19 mouse cellular contexts compared by ENCODE assay signal in genomic region chr12:24757387-24757786, GRCm38 (mm10).
"Had no signal": no experiment of that assay in that cellular context is flagged by ENCODE, and none has a peak within 500 bp of the region (broad histone marks: within the 10 kb centered on the region; RNA-seq: fewer than 3 reads in every experiment).

No protein-coding gene starts in this region.

- H3K27ac ChIP-seq: limb, embryonic 13.5 days; liver, embryonic 12.5 days; liver, embryonic 15.5 days; macrophage; midbrain, embryonic 12.5 days; midbrain, embryonic 15.5 days; neural tube, embryonic 12.5 days; neural tube, embryonic 15.5 days had no signal

- H3K9me3 ChIP-seq: limb, embryonic 10.5 days; limb, embryonic 13.5 days; liver, embryonic 12.5 days; liver, embryonic 15.5 days; midbrain, embryonic 12.5 days; midbrain, embryonic 15.5 days; neural tube, embryonic 12.5 days; neural tube, embryonic 15.5 days had no signal

- H3K27me3 ChIP-seq: limb, embryonic 13.5 days; liver, embryonic 15.5 days; midbrain, embryonic 12.5 days; midbrain, embryonic 15.5 days; neural tube, embryonic 12.5 days; neural tube, embryonic 15.5 days had no signal

- H3K4me2 ChIP-seq: limb, embryonic 13.5 days; liver, embryonic 12.5 days; liver, embryonic 15.5 days; midbrain, embryonic 12.5 days; midbrain, embryonic 15.5 days; neural tube, embryonic 12.5 days; neural tube, embryonic 15.5 days had no signal

- H3K4me3 ChIP-seq: limb, embryonic 10.5 days; limb, embryonic 13.5 days; liver, embryonic 12.5 days; liver, embryonic 15.5 days; midbrain, embryonic 12.5 days; midbrain, embryonic 15.5 days; neural tube, embryonic 12.5 days; neural tube, embryonic 15.5 days had no signal

- H3K36me3 ChIP-seq: limb, embryonic 10.5 days; limb, embryonic 13.5 days; liver, embryonic 12.5 days; liver, embryonic 15.5 days; midbrain, embryonic 12.5 days; midbrain, embryonic 15.5 days; neural tube, embryonic 12.5 days; neural tube, embryonic 15.5 days had no signal

- DNase-seq: kidney, adult 18-20 months; kidney, adult 9 months; kidney, postnatal 14 days; kidney, postnatal 4 days; lung, adult 2 months; right cerebral cortex, adult 18-20 months; right cerebral cortex, postnatal 14 days; spleen, adult 18-20 months; thymus, adult 18-20 months; thymus, postnatal 36 days had no signal

- ATAC-seq: liver, embryonic 12.5 days had no signal

- H3K9ac ChIP-seq: limb, embryonic 13.5 days; liver, embryonic 12.5 days; liver, embryonic 15.5 days; midbrain, embryonic 12.5 days; midbrain, embryonic 15.5 days; neural tube, embryonic 12.5 days; neural tube, embryonic 15.5 days had no signal
